Mouse (Mus musculus) CH12.LX (cell line): ENCODE measurements around the gene Zc3h12c. TPM values are rescaled to one million over a fixed set of nuclear protein-coding genes. Genes with fewer than 3 reads are reported as not detected.

ENCODE experiments used
- DNase-seq: peaks from one replicate; pipeline ENCODE4 v3.0.0-alpha.2; 2013; ENCODE audit errors: extremely low read depth
- H3K27ac ChIP-seq: 2 replicates; pipeline ENCODE4 v1.5.1; 2012; ENCODE audit warnings: low read depth, mild to moderate bottlenecking, control low read depth, moderate library complexity; ENCODE audit not compliant: insufficient read depth
- H3K27me3 ChIP-seq: replicated peaks from 2 replicates; pipeline ENCODE3; 2012; ENCODE audit warnings: inconsistent platforms
- H3K36me3 ChIP-seq, 2 experiments: replicated peaks in 1 of 2; 2 replicates each; pipeline versions ENCODE3 to v1.6.1; 2012; ENCODE audit warnings: inconsistent platforms in 1 of 2, low read length in 1 of 2, mild to moderate bottlenecking in 1 of 2, mixed read lengths in 1 of 2, moderate library complexity in 1 of 2; ENCODE audit not compliant: control insufficient read depth in 1 of 2, insufficient read depth in 1 of 2
- H3K4me1 ChIP-seq, 2 experiments: 2 replicates each; pipeline ENCODE4 v1.6.1; 2012; ENCODE audit warnings: inconsistent platforms in 1 of 2, moderate library complexity in 1 of 2; ENCODE audit not compliant: insufficient read depth in 2 of 2, control insufficient read depth in 1 of 2
- H3K4me2 ChIP-seq: 2 replicates; pipeline ENCODE4 v1.6.1; 2012; ENCODE audit warnings: low read depth, mild to moderate bottlenecking, control low read depth; ENCODE audit not compliant: poor library complexity, insufficient read depth, severe bottlenecking
- H3K4me3 ChIP-seq, 3 experiments: fragments of 150-350 bp in 1 of 3; sonication (generic) in 1 of 3; replicated peaks in 1 of 3; 2 replicates each; pipeline versions ENCODE3 to v1.5.1; 2011 to 2012; ENCODE audit warnings: low read depth in 2 of 3, low read length in 2 of 3, mild to moderate bottlenecking in 2 of 3, moderate library complexity in 2 of 3, control low read depth in 1 of 3, improper control_type of control experiment in 1 of 3, inconsistent platforms in 1 of 3, mixed read lengths in 1 of 3; ENCODE audit not compliant: poor library complexity in 1 of 3
- H3K79me2 ChIP-seq: replicated peaks from 2 replicates; pipeline ENCODE4 v1.6.1; 2012; ENCODE audit warnings: mild to moderate bottlenecking, moderate library complexity; ENCODE audit not compliant: control insufficient read depth, poor library complexity, insufficient read depth, severe bottlenecking; ENCODE audit errors: extremely low read depth
- H3K9ac ChIP-seq: 2 replicates; pipeline ENCODE4 v1.6.1; 2012; ENCODE audit warnings: low read depth, mild to moderate bottlenecking, control low read depth, moderate library complexity; ENCODE audit not compliant: insufficient read depth
- H3K9me3 ChIP-seq: replicated peaks from 2 replicates; pipeline ENCODE3; 2012; ENCODE audit warnings: low read length, inconsistent platforms, mixed read lengths
- CHD1 ChIP-seq: IDR thresholded peaks from 2 replicates; pipeline ENCODE4 v1.6.1; 2012; ENCODE audit warnings: low read depth, low read length, improper control_type of control experiment, inconsistent platforms
- CHD2 ChIP-seq: IDR thresholded peaks from 2 replicates; pipeline ENCODE4 v1.6.1; 2011; ENCODE audit warnings: low read length, improper control_type of control experiment
- CTCF ChIP-seq, 2 experiments: IDR thresholded peaks in 1 of 2; conservative IDR thresholded peaks in 1 of 2; 2 replicates each; pipeline ENCODE4 v1.5.1; 2011 to 2012; ENCODE audit warnings: low read depth in 2 of 2, low read length in 2 of 2, improper control_type of control experiment in 1 of 2, inconsistent platforms in 1 of 2, mild to moderate bottlenecking in 1 of 2, moderate library complexity in 1 of 2
- E2F4 ChIP-seq: IDR thresholded peaks from 2 replicates; pipeline ENCODE4 v1.6.1; 2011; ENCODE audit warnings: low read depth, low read length, improper control_type of control experiment; ENCODE audit not compliant: insufficient replicate concordance
- EP300 ChIP-seq: IDR thresholded peaks from 2 replicates; pipeline ENCODE4 v1.6.1; 2011; ENCODE audit warnings: low read length, improper control_type of control experiment
- ETS1 ChIP-seq: conservative IDR thresholded peaks from 2 replicates; pipeline ENCODE4 v1.6.1; 2012; ENCODE audit warnings: low read depth, mild to moderate bottlenecking, inconsistent platforms, low read length, improper control_type of control experiment, moderate library complexity
- GABPA ChIP-seq: IDR thresholded peaks from 2 replicates; pipeline ENCODE4 v1.6.1; 2012; ENCODE audit warnings: low read depth, low read length, improper control_type of control experiment, inconsistent platforms; ENCODE audit not compliant: insufficient replicate concordance
- HCFC1 ChIP-seq: IDR thresholded peaks from 2 replicates; pipeline ENCODE4 v1.6.1; 2012; ENCODE audit warnings: low read depth, mild to moderate bottlenecking, inconsistent platforms, low read length, improper control_type of control experiment
- IRF4 ChIP-seq: IDR thresholded peaks from 2 replicates; pipeline ENCODE4 v1.6.1; 2014; ENCODE audit warnings: low read depth, mild to moderate bottlenecking, inconsistent platforms, low read length, improper control_type of control experiment
- JUN ChIP-seq: IDR thresholded peaks from 2 replicates; pipeline ENCODE4 v1.6.1; 2011; ENCODE audit warnings: low read depth, mild to moderate bottlenecking, low read length, improper control_type of control experiment, moderate library complexity; ENCODE audit not compliant: insufficient read depth
- MAFK ChIP-seq: IDR thresholded peaks from 2 replicates; pipeline ENCODE4 v1.6.1; 2011; ENCODE audit warnings: low read length, improper control_type of control experiment; ENCODE audit not compliant: insufficient replicate concordance
- MEF2A ChIP-seq: IDR thresholded peaks from 2 replicates; pipeline ENCODE4 v1.6.1; 2014; ENCODE audit warnings: low read depth, mild to moderate bottlenecking, inconsistent platforms, low read length, improper control_type of control experiment, borderline replicate concordance
- MXI1 ChIP-seq: IDR thresholded peaks from 2 replicates; pipeline ENCODE4 v1.6.1; 2011; ENCODE audit warnings: mild to moderate bottlenecking, low read depth, low read length, improper control_type of control experiment
- NELFE ChIP-seq: IDR thresholded peaks from 2 replicates; pipeline ENCODE4 v1.6.1; 2011; ENCODE audit warnings: low read depth, low read length, improper control_type of control experiment
- NRF1 ChIP-seq: IDR thresholded peaks from 2 replicates; pipeline ENCODE4 v1.6.1; 2014; ENCODE audit warnings: low read depth, mild to moderate bottlenecking, inconsistent platforms, low read length, improper control_type of control experiment, moderate library complexity
- PAX5 ChIP-seq: IDR thresholded peaks from 2 replicates; pipeline ENCODE4 v1.6.1; 2012; ENCODE audit warnings: low read length, inconsistent platforms, mixed read lengths
- POLR2AphosphoS2 ChIP-seq: IDR thresholded peaks from 2 replicates; pipeline ENCODE4 v1.6.1; 2011; ENCODE audit warnings: low read depth, low read length, improper control_type of control experiment
- RAD21 ChIP-seq: IDR thresholded peaks from 2 replicates; pipeline ENCODE4 v1.6.1; 2011; ENCODE audit warnings: low read depth, mild to moderate bottlenecking, low read length, improper control_type of control experiment, moderate library complexity
- SMC3 ChIP-seq: IDR thresholded peaks from 2 replicates; pipeline ENCODE4 v1.6.1; 2011; ENCODE audit warnings: low read depth, low read length, improper control_type of control experiment
- TBP ChIP-seq: conservative IDR thresholded peaks from 2 replicates; pipeline ENCODE4 v1.6.1; 2011; ENCODE audit warnings: low read depth, low read length, improper control_type of control experiment
- USF1 ChIP-seq: IDR thresholded peaks from 2 replicates; pipeline ENCODE4 v1.6.1; 2014; ENCODE audit warnings: low read depth, mild to moderate bottlenecking, inconsistent platforms, low read length, improper control_type of control experiment
- USF2 ChIP-seq: conservative IDR thresholded peaks from 2 replicates; pipeline ENCODE4 v1.6.1; 2011; ENCODE audit warnings: low read depth, low read length, improper control_type of control experiment
- ZKSCAN1 ChIP-seq: IDR thresholded peaks from 2 replicates; pipeline ENCODE4 v1.6.1; 2012; ENCODE audit warnings: low read depth, inconsistent platforms, low read length, improper control_type of control experiment, borderline replicate concordance
- ZNF384 ChIP-seq: IDR thresholded peaks from 2 replicates; pipeline ENCODE4 v1.6.1; 2012; ENCODE audit warnings: low read depth, low read length, improper control_type of control experiment, inconsistent platforms
- dilution Hi-C: fragments of 300-500 bp; cut with MboI; formaldehyde crosslinking; loops from 2 replicates; pipeline ENCODE4 v1.14.3; 2020; ENCODE audit warnings: low sequenced_read_pairs; ENCODE audit not compliant: extremely low pct_unique_long_range_greater_than_20kb, extremely low pct_ligation_motif_present
- in situ Hi-C: fragments of 300-500 bp; cut with MboI; formaldehyde crosslinking; loops from 3 replicates; pipeline ENCODE4 v1.14.3; 2019; ENCODE audit warnings: low sequenced_read_pairs, low pct_ligation_motif_present, low pct_unique_long_range_greater_than_20kb, mixed read lengths
- polyA plus RNA-seq: library from polyadenylated mRNA; unstranded; fragments of >175 nt; gene quantifications from 2 replicates; pipeline ENCODE4 v1.2.1, GENCODE M21; 2012; ENCODE audit warnings: low read depth; ENCODE audit not compliant: insufficient read length
- total RNA-seq, 2 experiments: library from RNA; depleted of rRNA; stranded (reverse); fragments of 300-350 nt in 1 of 2; fragments of >200 nt in 1 of 2; gene quantifications; 2 replicates each; pipeline ENCODE4 v1.2.3; 2012 to 2014

The Zc3h12c gene
- total and polyA plus RNA-seq, 3 experiments, result 11.2 to 36.1 (median 21.7) TPM

- in situ Hi-C loops, result no loop called here
- no peak overlapping the region for H3K4me3 ChIP-seq
- no peaks in the 10 kb centered on the region for H3K27me3 ChIP-seq
- H3K4me1 ChIP-seq, result peaks cover 4 to 76% of the 10 kb centered on the region in 2 experiments
- no peaks in the 10 kb centered on the region for H3K9me3 ChIP-seq
- peaks cover 52% of the 10 kb centered on the region for H3K79me2 ChIP-seq
- no peak overlapping the region for H3K9ac ChIP-seq
- DNase-seq, result no peak
- dilution Hi-C loops, result no loop called here
- no peak overlapping the region for H3K27ac ChIP-seq
- TF ChIP-seq ZKSCAN1 (no peak), NELFE (no peak), JUN (no peak), ETS1 (no peak), MEF2A (no peak), E2F4 (no peak), GABPA (no peak), MAFK (no peak), POLR2AphosphoS2 (no peak), RAD21 (no peak), HCFC1 (no peak), CHD1 (no peak), PAX5 (no peak), SMC3 (no peak), EP300 (no peak), NRF1 (no peak), MXI1 (no peak), USF1 (no peak), CHD2 (no peak), ZNF384 (no peak)
- H3K36me3 ChIP-seq, result peaks cover 7 to 66% of the 10 kb centered on the region in 2 experiments
- H3K4me2 ChIP-seq, result no peak overlapping the region
Observed at GRCm38 (mm10) chr9:52148311-52148710, 20.1 kb downstream of the Zc3h12c start.

DNA sequence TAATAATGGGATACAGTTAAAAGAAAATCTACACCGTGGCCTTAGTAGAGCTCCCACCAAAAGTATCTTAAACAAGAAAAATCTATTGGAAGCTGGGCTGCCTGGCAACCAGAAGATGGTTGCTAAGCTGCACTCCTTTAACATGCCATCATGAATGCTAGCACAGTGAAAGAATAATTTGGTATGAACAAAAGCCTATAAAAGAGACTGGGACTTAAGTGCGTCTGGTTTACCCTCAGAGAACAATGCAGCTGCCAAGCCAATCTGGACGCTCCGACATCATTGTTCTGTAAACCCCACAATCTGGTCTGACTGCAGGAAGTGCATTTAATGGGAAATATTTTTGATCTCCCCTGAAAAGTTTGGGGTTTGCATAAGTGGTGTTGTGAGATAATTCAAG, 22.1 kb downstream of the Zc3h12c start:
- in situ Hi-C loops (no loop called here), dilution Hi-C loops (no loop called here)
- Histone ChIP-seq H3K9me3 (no peaks in the 10 kb centered on the region), H3K4me3 (no peak overlapping the region), H3K79me2 (peaks cover 48% of the 10 kb centered on the region), H3K4me2 (no peak overlapping the region), H3K4me1 (peaks cover 4 to 71% of the 10 kb centered on the region in 2 experiments), H3K9ac (no peak overlapping the region), H3K36me3 (peaks cover 11 to 62% of the 10 kb centered on the region in 2 experiments), H3K27ac (no peak overlapping the region), H3K27me3 (no peaks in the 10 kb centered on the region)
- no peak for DNase-seq
- TF ChIP-seq ETS1 (no peak), USF2 (no peak), CTCF (conservative IDR thresholded peaks at IDR 0.05 in 1 of 2, IDR thresholded peaks at IDR 0.05 in 1 of 2; ENCODE audit: low read depth in 2 of 2, low read length in 2 of 2) (no peak), PAX5 (no peak), HCFC1 (no peak), IRF4 (no peak), TBP (no peak)
